Mouse (Mus musculus): Measurements from ENCODE around the gene 4632433K11Rik. TPM values are rescaled to one million over a fixed set of nuclear protein-coding genes. Genes with fewer than 3 reads are reported as not detected.

Gene 4632433K11Rik
- total and polyA plus RNA-seq, 3 experiments: not detected

- peaks cover 3 to 39% of the 10 kb centered on the region in 2 experiments for H3K36me3 ChIP-seq (replicated peaks in 1 of 2; ENCODE audit: control insufficient read depth in 1 of 2, insufficient read depth in 1 of 2, low read length in 1 of 2)
- peak within 1 kb of the TSS; percentile 87 for H3K27ac ChIP-seq (ENCODE audit: insufficient read depth, low read depth)
- DNase-seq (ENCODE audit: extremely low read depth): peak; percentile 86
- H3K79me2 ChIP-seq (replicated peaks; ENCODE audit: control insufficient read depth, extremely low read depth, insufficient read depth, poor library complexity, severe bottlenecking): 0 out of 2 replicates have a peak, but pooled peaks cover 5% of the 10 kb centered on the region
- dilution Hi-C loops (cut with MboI; ENCODE audit: extremely low pct_ligation_motif_present, extremely low pct_unique_long_range_greater_than_20kb, low sequenced_read_pairs): no loop called here
- H3K27me3 ChIP-seq (replicated peaks): no peaks in the 10 kb centered on the region
- H3K9me3 ChIP-seq (replicated peaks; ENCODE audit: low read length): no peaks in the 10 kb centered on the region
- H3K4me2 ChIP-seq (ENCODE audit: insufficient read depth, low read depth, poor library complexity, severe bottlenecking): peak within 1 kb of the TSS; percentile 89
- peak within 1 kb of the TSS; percentile 96 for H3K9ac ChIP-seq (ENCODE audit: insufficient read depth, low read depth)
- in situ Hi-C loops (cut with MboI; ENCODE audit: low pct_ligation_motif_present, low pct_unique_long_range_greater_than_20kb, low sequenced_read_pairs): no loop called here
- peaks cover 4 to 17% of the 10 kb centered on the region in 2 experiments for H3K4me1 ChIP-seq (ENCODE audit: control insufficient read depth in 1 of 2, insufficient read depth in 2 of 2)
- TF ChIP-seq MAX (IDR thresholded peaks at IDR 0.05; ENCODE audit: low read length) (peak; percentile 24; the same call in 1 of the 2 replicates), ZMIZ1 (IDR thresholded peaks at IDR 0.05; ENCODE audit: low read depth, low read length) (no peak), BHLHE40 (IDR thresholded peaks at IDR 0.05; ENCODE audit: low read depth, low read length) (no peak), MYC (IDR thresholded peaks at IDR 0.05; ENCODE audit: low read depth, low read length) (peak; percentile 41; the same call in 1 of the 2 replicates), USF1 (IDR thresholded peaks at IDR 0.05; ENCODE audit: low read depth, low read length) (no peak), TCF12 (IDR thresholded peaks at IDR 0.05; ENCODE audit: low read depth, low read length) (peak; percentile 76; the same call in 1 of the 2 replicates), NRF1 (IDR thresholded peaks at IDR 0.05; ENCODE audit: low read depth, low read length) (peak; percentile 96), UBTF (IDR thresholded peaks at IDR 0.05; ENCODE audit: low read depth, low read length) (no peak; the same call in 1 of the 2 replicates), E2F4 (IDR thresholded peaks at IDR 0.05; ENCODE audit: insufficient replicate concordance, low read depth, low read length) (peak; percentile 27; the same call in 1 of the 2 replicates), KAT2A (IDR thresholded peaks at IDR 0.05; ENCODE audit: insufficient replicate concordance, low read length) (0 out of 2 replicates have a peak, but pooled peaks have one; percentile 42), NELFE (IDR thresholded peaks at IDR 0.05; ENCODE audit: low read depth, low read length) (peak; percentile 87), CTCF (conservative IDR thresholded peaks at IDR 0.05 in 1 of 2, IDR thresholded peaks at IDR 0.05 in 1 of 2; ENCODE audit: low read depth in 2 of 2, low read length in 2 of 2) (no peak), TBP (conservative IDR thresholded peaks at IDR 0.05; ENCODE audit: low read depth, low read length) (no peak), MAZ (IDR thresholded peaks at IDR 0.05; ENCODE audit: low read depth, low read length) (peak; percentile 75; the same call in 1 of the 2 replicates), ZKSCAN1 (IDR thresholded peaks at IDR 0.05; ENCODE audit: borderline replicate concordance, low read depth, low read length) (no peak), MEF2A (IDR thresholded peaks at IDR 0.05; ENCODE audit: borderline replicate concordance, low read depth, low read length) (0 out of 2 replicates have a peak, but pooled peaks have one; percentile 30), POLR2A (IDR thresholded peaks at IDR 0.05; ENCODE audit: low read depth, low read length) (peak; percentile 89), ETS1 (conservative IDR thresholded peaks at IDR 0.05; ENCODE audit: low read depth, low read length) (no peak; the same call in 1 of the 2 replicates), ELF1 (IDR thresholded peaks at IDR 0.05; ENCODE audit: low read depth, low read length) (peak; percentile 62), CHD1 (IDR thresholded peaks at IDR 0.05; ENCODE audit: low read depth, low read length) (no peak), MXI1 (IDR thresholded peaks at IDR 0.05; ENCODE audit: low read depth, low read length) (peak; percentile 43; the same call in 1 of the 2 replicates), RCOR1 (conservative IDR thresholded peaks at IDR 0.05; ENCODE audit: low read depth, low read length) (no peak), USF2 (conservative IDR thresholded peaks at IDR 0.05; ENCODE audit: low read depth, low read length) (no peak), RAD21 (IDR thresholded peaks at IDR 0.05; ENCODE audit: low read depth, low read length) (no peak), IRF4 (IDR thresholded peaks at IDR 0.05; ENCODE audit: low read depth, low read length) (no peak; the same call in 1 of the 2 replicates), JUN (IDR thresholded peaks at IDR 0.05; ENCODE audit: insufficient read depth, low read depth, low read length) (no peak), POLR2AphosphoS2 (IDR thresholded peaks at IDR 0.05; ENCODE audit: low read depth, low read length) (peak; percentile 83; the same call in 1 of the 2 replicates), HCFC1 (IDR thresholded peaks at IDR 0.05; ENCODE audit: low read depth, low read length) (peak; percentile 67), JUND (conservative IDR thresholded peaks at IDR 0.05; ENCODE audit: low read depth, low read length) (no peak), SIN3A (IDR thresholded peaks at IDR 0.05; ENCODE audit: low read length) (peak; percentile 66; the same call in 1 of the 2 replicates)
- peak within 1 kb of the TSS; percentile 57 to 90 (median 83) for H3K4me3 ChIP-seq (replicated peaks in 1 of 3; ENCODE audit: low read depth in 2 of 3, low read length in 2 of 3, poor library complexity in 1 of 3)
Measured at GRCm38 (mm10) chr7:5038109-5038732, 4.3 kb downstream of the 4632433K11Rik start, which contains the start of gene Zfp784. Gene Zfp784 (minus strand): TSS chr7:5038446.
